Mouse (Mus musculus): Measurements from ENCODE around the gene Vegfc. TPM values are rescaled to one million over a fixed set of nuclear protein-coding genes. Genes with fewer than 3 reads are reported as not detected.

The Vegfc gene
- polyA plus RNA-seq, 1 experiment = 7.5 TPM

DNA sequence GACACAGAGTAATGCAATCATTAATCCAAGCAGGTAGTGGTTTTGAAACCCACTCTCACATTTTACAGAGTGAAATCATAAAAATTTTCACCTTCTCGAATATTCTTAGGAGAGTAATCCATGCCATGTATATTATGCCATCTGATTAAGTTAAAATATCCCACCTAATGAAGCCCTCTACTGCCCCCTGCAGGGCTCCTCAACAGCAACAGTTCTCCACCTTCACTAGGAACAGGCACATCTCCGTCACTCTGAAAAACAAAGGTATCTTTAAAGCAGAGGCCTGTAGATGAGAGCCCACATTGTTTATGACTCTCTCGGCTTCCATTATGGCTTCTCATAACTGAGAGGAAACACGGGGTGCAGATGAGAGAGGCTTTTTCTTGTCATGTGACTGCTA is 75.8 kb downstream of the Vegfc start:
- Histone ChIP-seq H3K4me3 (ENCODE audit: insufficient read depth, low read length) (no peak overlapping the region), H3K4me1 (ENCODE audit: control insufficient read depth, insufficient read depth, low read length) (no peaks in the 10 kb centered on the region), H3K27ac (ENCODE audit: insufficient read depth, low read length) (no peak overlapping the region)
- no peak for TF ChIP-seq CTCF (IDR thresholded peaks at IDR 0.05; ENCODE audit: borderline replicate concordance, insufficient read depth, low read length)
- TF ChIP-seq POLR2A (IDR thresholded peaks at IDR 0.05; ENCODE audit: low read depth, low read length) = no peak

DNA sequence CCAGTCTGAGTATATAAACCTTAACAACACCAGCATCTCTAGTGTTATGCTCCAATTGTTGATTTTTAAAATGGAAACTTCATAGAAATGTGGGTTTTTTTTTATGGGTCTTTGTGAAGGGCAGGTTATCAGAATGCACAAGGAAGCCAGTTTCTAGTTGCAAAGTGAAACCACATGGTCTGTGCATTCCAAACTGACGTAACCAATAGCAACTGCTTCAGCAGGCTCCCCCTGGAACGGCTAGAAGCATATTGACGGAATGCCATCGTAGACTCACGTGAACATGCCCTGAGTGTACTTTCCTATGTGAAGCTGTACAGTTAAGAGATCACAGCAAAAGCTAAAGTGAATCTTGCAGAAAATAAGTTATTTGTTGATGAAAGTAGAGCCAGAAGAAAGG is 86.1 kb downstream of the Vegfc start:
- Histone ChIP-seq H3K4me3 (ENCODE audit: insufficient read depth, low read length) (no peak overlapping the region), H3K27ac (ENCODE audit: insufficient read depth, low read length) (peak overlapping the region; percentile 59), H3K4me1 (ENCODE audit: control insufficient read depth, insufficient read depth, low read length) (no peaks in the 10 kb centered on the region; the same call in 1 of the 2 replicates)
- no peak for TF ChIP-seq POLR2A (IDR thresholded peaks at IDR 0.05; ENCODE audit: low read depth, low read length)
- TF ChIP-seq CTCF (IDR thresholded peaks at IDR 0.05; ENCODE audit: borderline replicate concordance, insufficient read depth, low read length) = no peak

DNA sequence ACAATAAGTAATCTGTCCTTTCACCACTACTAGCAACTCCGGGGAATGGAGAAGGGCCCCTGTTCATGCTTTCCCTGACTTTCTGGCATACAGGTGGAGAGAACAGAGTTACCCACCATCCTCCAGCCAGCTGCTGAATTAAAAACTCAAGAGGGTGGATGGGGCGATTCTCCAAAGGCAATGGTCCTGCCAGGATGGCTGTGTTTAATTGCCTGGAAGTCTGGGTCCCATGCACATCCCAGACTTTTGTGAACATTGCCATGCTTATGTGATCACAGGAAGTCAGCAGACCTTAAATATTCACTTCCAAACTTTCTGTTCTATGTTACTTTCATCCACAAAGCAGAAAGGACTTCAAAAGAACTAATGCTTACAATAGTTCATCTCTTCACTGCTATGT is 107.9 kb downstream of the Vegfc start:
- H3K4me1 ChIP-seq (ENCODE audit: control insufficient read depth, insufficient read depth, low read length) = no peaks in the 10 kb centered on the region
- no peak overlapping the region for H3K27ac ChIP-seq (ENCODE audit: insufficient read depth, low read length)
- H3K4me3 ChIP-seq (ENCODE audit: insufficient read depth, low read length) = no peak overlapping the region
- TF ChIP-seq CTCF (IDR thresholded peaks at IDR 0.05; ENCODE audit: borderline replicate concordance, insufficient read depth, low read length) = no peak
- TF ChIP-seq POLR2A (IDR thresholded peaks at IDR 0.05; ENCODE audit: low read depth, low read length) = no peak

DNA sequence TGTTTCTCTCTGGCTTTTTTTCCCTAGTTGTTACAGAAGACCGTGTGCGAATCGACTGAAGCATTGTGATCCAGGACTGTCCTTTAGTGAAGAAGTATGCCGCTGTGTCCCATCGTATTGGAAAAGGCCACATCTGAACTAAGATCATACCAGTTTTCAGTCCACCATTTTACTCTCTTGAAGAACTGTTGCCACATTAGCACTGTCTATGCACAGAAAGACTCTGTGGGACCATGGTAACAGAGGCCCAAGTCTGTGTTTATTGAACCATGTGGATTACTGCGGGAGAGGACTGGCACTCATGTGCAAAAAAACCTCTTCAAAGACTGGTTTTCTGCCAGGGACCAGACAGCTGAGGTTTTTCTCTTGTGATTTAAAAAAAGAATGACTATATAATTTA is 108.5 kb downstream of the Vegfc start:
- no peak for TF ChIP-seq CTCF (IDR thresholded peaks at IDR 0.05; ENCODE audit: borderline replicate concordance, insufficient read depth, low read length)
- no peaks in the 10 kb centered on the region for H3K4me1 ChIP-seq (ENCODE audit: control insufficient read depth, insufficient read depth, low read length)
- H3K4me3 ChIP-seq (ENCODE audit: insufficient read depth, low read length) = no peak overlapping the region
- H3K27ac ChIP-seq (ENCODE audit: insufficient read depth, low read length) = no peak overlapping the region

DNA sequence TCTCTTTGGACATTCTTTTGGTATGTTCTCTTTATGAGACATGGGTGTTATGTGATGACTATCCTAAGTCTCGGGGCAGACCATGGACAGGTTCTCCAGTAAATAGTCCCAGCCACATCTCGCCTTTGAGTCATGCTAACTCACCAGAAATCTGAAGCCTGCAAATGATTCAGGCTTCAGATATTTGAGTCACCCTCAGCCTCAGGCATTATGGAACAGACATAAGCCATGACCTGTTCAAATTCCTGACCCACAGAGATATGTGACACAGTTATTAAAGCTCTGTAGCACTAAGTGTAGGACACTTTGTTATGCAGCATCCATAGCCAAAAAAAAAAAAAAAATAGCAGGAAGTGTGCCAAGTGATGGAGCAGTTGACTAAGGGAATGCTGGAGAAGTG is 138.8 kb downstream of the Vegfc start:
- H3K4me1 ChIP-seq (ENCODE audit: control insufficient read depth, insufficient read depth, low read length) = peaks cover 2% of the 10 kb centered on the region
- TF ChIP-seq CTCF (IDR thresholded peaks at IDR 0.05; ENCODE audit: borderline replicate concordance, insufficient read depth, low read length) (no peak), POLR2A (IDR thresholded peaks at IDR 0.05; ENCODE audit: low read depth, low read length) (no peak)
- H3K4me3 ChIP-seq (ENCODE audit: insufficient read depth, low read length) = no peak overlapping the region
- peak overlapping the region; percentile 98 for H3K27ac ChIP-seq (ENCODE audit: insufficient read depth, low read length)

DNA sequence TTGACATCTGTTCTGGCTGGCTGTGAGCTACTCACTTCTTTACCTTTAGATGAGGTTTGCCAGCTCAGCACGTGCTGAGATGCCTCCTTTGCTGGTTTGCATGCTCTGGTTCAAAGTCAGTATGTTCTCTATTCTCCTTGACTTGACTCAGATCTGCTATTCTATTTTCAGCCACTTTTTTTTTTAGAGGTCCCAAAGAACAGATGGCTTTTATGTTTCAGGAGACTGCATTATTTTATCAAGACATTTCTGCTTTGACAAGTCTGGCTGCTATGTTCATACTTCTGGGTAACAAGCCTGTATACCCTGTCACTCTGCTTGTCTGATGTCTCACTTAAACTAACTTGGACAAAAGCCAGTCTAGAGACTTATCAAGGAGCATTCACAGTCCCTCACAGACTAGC is 151.4 kb downstream of the Vegfc start:
- no peaks in the 10 kb centered on the region for H3K4me1 ChIP-seq (ENCODE audit: control insufficient read depth, insufficient read depth, low read length)
- TF ChIP-seq CTCF (IDR thresholded peaks at IDR 0.05; ENCODE audit: borderline replicate concordance, insufficient read depth, low read length) (no peak), POLR2A (IDR thresholded peaks at IDR 0.05; ENCODE audit: low read depth, low read length) (no peak)
- no peak overlapping the region for H3K27ac ChIP-seq (ENCODE audit: insufficient read depth, low read length)
- no peak overlapping the region for H3K4me3 ChIP-seq (ENCODE audit: insufficient read depth, low read length)

DNA sequence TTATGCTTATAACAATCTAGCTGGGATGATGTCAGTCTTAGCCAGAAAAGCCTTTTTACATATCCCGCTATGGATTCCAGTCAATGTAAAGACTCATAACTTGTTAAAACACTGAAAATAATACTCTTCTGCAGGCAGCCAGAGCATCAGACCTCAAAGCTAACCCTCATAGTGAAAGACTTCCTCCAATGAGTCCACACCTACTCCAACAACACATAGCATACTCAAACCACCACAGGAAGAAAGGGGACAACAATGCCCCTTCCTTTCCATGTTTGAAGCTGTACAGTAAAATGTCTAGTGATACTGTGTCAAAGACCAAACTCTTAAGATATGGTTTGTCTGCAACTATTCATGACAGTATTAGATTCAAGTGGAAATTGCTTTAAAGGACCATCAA is 153.2 kb downstream of the Vegfc start:
- TF ChIP-seq CTCF (IDR thresholded peaks at IDR 0.05; ENCODE audit: borderline replicate concordance, insufficient read depth, low read length) = no peak
- TF ChIP-seq POLR2A (IDR thresholded peaks at IDR 0.05; ENCODE audit: low read depth, low read length) = no peak
- Histone ChIP-seq H3K27ac (ENCODE audit: insufficient read depth, low read length) (no peak overlapping the region), H3K4me1 (ENCODE audit: control insufficient read depth, insufficient read depth, low read length) (no peaks in the 10 kb centered on the region)

DNA sequence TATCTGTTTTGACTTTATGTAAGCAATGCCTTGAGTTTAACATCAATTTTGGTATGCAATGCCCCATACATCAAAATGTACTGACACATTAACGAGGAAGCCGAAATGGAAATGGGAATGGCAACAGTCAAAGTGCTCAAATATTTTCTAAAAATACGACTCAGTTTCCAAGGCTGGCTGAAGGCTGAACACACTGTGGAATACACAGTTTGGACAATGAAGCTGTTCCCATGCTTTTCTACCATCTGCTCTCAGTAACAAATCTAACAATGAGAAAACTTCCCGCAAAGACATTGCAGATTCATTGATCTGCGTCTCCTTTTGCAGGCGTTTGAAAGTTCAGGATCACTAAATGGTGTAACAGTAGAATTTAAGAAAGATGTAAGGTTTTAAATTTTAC is 155.9 kb downstream of the Vegfc start:
- no peaks in the 10 kb centered on the region for H3K4me1 ChIP-seq (ENCODE audit: control insufficient read depth, insufficient read depth, low read length)
- H3K27ac ChIP-seq (ENCODE audit: insufficient read depth, low read length) = no peak overlapping the region
- TF ChIP-seq POLR2A (IDR thresholded peaks at IDR 0.05; ENCODE audit: low read depth, low read length) = no peak
- TF ChIP-seq CTCF (IDR thresholded peaks at IDR 0.05; ENCODE audit: borderline replicate concordance, insufficient read depth, low read length) = no peak
- no peak overlapping the region for H3K4me3 ChIP-seq (ENCODE audit: insufficient read depth, low read length)

More for the DNA sequence above, 153.2 kb downstream of the Vegfc start:
- H3K4me3 ChIP-seq (ENCODE audit: insufficient read depth, low read length) = no peak overlapping the region

Data from embryonic fibroblast, embryonic 13.5 days (primary cell).